Mouse (Mus musculus) embryonic stem cell, embryonic (primary cell): Measurements from ENCODE around the gene Ppp1r13l.

Experiments used
- CTCF ChIA-PET, 4 experiments: fragments of 300-600 bp in 2 of 4; fragments of 350-600 bp in 2 of 4; sonication (Branson Sonifier 250); formaldehyde crosslinking; loops; one replicate each; lab custom pipeline; 2022; ENCODE audit warnings: inconsistent platforms in 2 of 4; lab: Charles Lee
- POLR2A ChIA-PET, 4 experiments: fragments of 300-600 bp in 2 of 4; fragments of 350-600 bp in 2 of 4; sonication (Branson Sonifier 250); formaldehyde crosslinking; loops; one replicate each; lab custom pipeline; 2022; ENCODE audit warnings: antibody characterized with exemption in 4 of 4, inconsistent platforms in 1 of 4; lab: Charles Lee

Gene Ppp1r13l

DNA sequence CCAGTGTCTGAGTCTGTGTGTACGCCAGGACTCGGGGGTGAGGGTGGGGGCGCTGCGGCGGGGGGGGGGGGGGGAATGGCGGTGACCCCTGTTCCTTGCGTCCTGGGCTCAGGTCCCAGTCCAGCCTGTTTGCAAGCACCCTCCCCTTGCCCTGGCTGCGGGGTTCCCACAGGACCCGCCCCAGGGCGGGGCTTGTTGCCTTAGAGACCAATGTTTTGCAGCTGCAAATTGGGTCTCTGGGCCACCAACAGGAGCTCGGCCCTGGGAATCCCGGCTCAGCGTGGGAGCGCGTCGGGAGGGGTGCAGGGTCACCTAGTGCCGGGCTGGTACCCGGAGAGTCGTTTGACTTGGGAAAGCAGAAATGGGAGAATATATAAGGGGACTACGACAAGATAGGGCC is 33.2 kb upstream of the Ppp1r13l start:
- ChIA-PET CTCF (interaction anchor here (0.6 to 4.0 kb wide), 20 partner anchors 16 to 253 kb away, joined by 3 to 25 read pairs (median 4); partner anchors contain the start of genes Cd3eap (in 1 of the 4), Ercc1 (in 1 of the 4), Fosb (in 1 of the 4) and Ppp1r13l (in 1 of the 4)), POLR2A (interaction anchor here (0.6 to 2.9 kb wide), 27 partner anchors 11 to 253 kb away, joined by 3 to 29 read pairs (median 4); partner anchors contain the start of genes Fosb (in 3 of the 4), Ercc1 (in 2 of the 4), Cd3eap (in 1 of the 4) and Ppp1r13l (in 1 of the 4))

DNA sequence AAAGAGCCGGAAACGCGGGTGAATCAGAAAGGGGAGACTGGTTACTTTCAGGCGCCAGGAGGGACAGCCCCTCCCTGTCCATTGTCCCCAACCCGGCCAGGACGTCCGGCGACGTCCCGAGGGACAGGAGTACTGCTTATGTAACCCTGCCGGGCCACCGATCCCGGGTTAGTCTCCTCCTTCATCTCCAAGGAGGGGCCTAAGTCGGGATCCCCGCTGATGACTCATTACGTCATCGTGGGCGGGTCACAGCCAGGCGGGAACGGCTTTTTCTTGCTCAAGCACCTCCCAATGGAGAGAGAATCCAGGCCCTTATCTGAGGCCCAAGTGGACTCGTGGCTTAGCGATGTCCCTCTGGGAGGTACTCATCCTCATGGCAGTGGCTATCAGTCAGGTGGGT is 32.4 kb upstream of the Ppp1r13l start:
- POLR2A ChIA-PET: interaction anchor here (0.6 to 2.9 kb wide), 19 partner anchors 12 to 246 kb away, joined by 3 to 29 read pairs (median 4); partner anchors contain the start of genes Fosb (in 3 of the 4) and Ercc1 (in 2 of the 4)
- CTCF ChIA-PET: interaction anchor here (0.6 to 4.0 kb wide), 19 partner anchors 15 to 228 kb away, joined by 3 to 25 read pairs (median 5); partner anchors contain the start of genes Cd3eap (in 1 of the 4), Ercc1 (in 1 of the 4), Fosb (in 1 of the 4) and Ppp1r13l (in 1 of the 4)

DNA sequence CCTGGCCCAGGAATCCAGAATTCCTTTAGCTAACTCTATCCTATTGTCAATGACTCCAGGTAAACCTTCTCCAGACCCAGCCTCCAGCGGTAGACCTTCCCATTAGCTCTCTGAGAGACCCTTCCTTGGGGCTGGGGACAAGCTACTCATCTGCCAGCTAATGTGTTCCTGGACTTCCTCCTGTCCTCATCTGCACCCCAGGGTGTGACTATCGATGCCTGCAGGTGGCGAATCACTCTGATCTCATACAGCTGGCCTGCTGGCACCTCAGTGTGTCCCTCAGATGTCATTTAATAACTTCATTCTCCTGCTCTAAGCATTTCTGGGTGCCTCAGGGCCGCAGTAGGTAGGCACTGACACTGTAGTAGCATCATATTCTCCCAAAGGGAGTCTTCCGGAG is 31.8 kb upstream of the Ppp1r13l start:
- POLR2A ChIA-PET: interaction anchor here (0.7 to 2.9 kb wide), 10 partner anchors 17 to 163 kb away, joined by 3 to 29 read pairs (median 5); partner anchors contain the start of genes Fosb (in 2 of the 4) and Ercc1 (in 1 of the 4)
- CTCF ChIA-PET: interaction anchor here (0.6 to 4.0 kb wide), 10 partner anchors 15 to 172 kb away, joined by 3 to 25 read pairs (median 5); partner anchors contain the start of genes Ercc1 (in 1 of the 4) and Fosb (in 1 of the 4)

DNA sequence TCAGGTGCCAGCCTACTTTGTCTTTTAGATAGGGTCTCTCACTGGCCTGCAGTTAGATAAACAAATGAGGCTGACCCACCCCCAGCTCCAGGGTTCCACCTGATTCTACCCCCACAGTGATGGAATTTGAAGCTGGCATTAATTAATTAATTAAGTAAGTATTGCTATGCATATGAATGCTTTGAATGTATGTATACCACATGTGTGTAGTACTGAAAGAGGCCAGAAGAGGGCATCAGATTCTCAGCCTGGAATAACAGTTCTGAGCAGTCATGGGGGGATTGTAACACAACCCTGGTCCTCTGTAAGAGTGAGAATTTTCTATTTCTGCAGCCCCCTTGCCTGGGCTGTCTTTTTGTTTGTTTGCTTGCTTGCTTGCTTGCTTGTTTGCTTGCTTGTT is 31.1 kb upstream of the Ppp1r13l start:
- ChIA-PET CTCF (interaction anchor here in 2 of 4 experiments (0.7 to 4.0 kb wide), 4 partner anchors 16 to 149 kb away, joined by 5 to 25 read pairs (median 12); partner anchors contain the start of genes Ercc1 (in 1 of the 2) and Fosb (in 1 of the 2)), POLR2A (interaction anchor here in 2 of 4 experiments (0.7 to 2.9 kb wide), 4 partner anchors 17 to 126 kb away, joined by 3 to 10 read pairs (median 4); partner anchors contain the start of gene Ercc1 (in 1 of the 2))

DNA sequence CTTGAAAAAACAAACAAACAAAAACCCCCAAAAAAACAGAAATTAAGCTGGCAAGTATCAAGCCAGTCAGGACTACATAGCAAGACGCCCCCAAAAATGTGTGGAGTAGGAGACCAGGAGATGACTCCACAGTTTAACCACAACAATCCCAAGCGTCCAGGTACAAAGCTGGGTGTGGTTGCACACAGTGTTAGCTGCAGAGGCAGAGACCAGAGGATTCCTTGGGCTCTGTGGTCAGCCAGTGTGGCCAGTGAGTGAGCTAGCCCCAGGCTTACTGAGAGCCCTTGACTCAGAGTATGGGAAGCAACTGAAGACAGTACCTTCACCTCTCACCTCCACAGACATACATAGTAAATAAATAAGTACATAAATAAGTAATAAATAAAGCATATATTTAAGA is 27.6 kb upstream of the Ppp1r13l start:
- CTCF ChIA-PET: interaction anchor here (0.6 to 1.2 kb wide), 8 partner anchors 10 to 32 kb away, joined by 3 to 5 read pairs (median 3); no protein-coding TSS in a partner anchor
- POLR2A ChIA-PET: interaction anchor here in 3 of 4 experiments (0.6 to 2.9 kb wide), 11 partner anchors 9 to 213 kb away, joined by 3 to 15 read pairs (median 3); partner anchors contain the start of gene Fosb (in 1 of the 3)

DNA sequence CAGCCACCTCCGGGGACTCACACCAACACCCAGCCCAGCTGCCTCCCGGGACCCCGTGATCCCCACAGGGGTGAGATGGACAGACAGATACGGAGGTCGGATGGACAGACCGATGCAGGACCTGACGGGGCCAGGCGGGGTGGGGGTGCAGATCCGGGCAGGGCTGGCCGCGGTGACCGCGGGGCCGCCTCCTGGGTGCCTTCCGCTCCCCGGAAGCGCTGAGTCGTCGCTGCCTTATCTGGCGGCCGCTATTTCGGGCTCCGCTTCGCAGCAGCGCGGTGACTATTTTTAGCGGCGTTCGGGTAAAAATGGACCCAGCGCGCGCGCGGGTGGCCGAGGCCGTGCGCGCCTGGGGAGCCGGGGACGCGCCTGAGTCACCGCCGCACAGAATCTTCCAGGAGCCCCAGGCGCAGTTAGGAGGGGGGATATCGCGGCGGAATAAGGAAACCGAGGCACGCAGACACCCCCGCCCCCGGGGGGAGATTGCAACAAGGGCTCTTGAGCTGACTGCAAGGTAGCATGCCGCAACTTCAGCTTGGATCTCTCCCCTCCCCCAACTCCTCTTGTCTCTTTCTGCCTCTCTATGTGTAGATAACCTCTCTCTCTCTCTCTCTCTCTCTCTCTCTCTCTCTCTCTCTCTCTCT is 26.7 kb upstream of the Ppp1r13l start:
- ChIA-PET CTCF (interaction anchor here in 1 of 4 experiments (0.6 to 0.9 kb wide), 5 partner anchors 9 to 385 kb away, joined by 3 to 5 read pairs (median 3); no protein-coding TSS in a partner anchor), POLR2A (interaction anchor here in 3 of 4 experiments (0.6 to 2.9 kb wide), 7 partner anchors 9 to 429 kb away, joined by 3 to 15 read pairs (median 4); partner anchors contain the start of gene Fosb (in 1 of the 3))

DNA sequence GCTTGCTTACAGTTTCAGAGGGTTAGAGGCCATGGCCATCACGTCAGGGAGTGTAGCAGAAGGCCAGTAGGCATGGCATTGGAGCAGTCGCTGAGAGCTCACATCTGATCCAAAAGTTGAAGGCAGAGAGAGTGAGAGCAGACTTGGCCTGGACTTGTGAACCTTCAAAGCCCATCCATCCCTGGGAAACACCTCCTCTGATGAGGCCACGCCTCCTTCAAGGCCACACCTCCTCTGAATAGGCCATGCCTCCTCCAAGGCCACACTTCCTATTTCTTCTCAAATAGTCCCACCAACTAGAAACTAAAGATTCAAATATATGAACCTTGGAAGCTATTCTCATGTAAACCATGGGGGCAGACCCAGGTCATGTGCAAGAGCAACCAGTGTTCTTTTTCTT is 24.0 kb upstream of the Ppp1r13l start:
- ChIA-PET CTCF (interaction anchor here in 2 of 4 experiments (0.6 to 1.3 kb wide), 3 partner anchors 9 to 198 kb away, joined by 3 read pairs; partner anchors contain the start of gene Ercc1 (in 1 of the 2)), POLR2A (interaction anchor here in 1 of 4 experiments (2.3 kb wide), 1 partner anchor 32 kb away, joined by 4 read pairs; no protein-coding TSS in a partner anchor)

DNA sequence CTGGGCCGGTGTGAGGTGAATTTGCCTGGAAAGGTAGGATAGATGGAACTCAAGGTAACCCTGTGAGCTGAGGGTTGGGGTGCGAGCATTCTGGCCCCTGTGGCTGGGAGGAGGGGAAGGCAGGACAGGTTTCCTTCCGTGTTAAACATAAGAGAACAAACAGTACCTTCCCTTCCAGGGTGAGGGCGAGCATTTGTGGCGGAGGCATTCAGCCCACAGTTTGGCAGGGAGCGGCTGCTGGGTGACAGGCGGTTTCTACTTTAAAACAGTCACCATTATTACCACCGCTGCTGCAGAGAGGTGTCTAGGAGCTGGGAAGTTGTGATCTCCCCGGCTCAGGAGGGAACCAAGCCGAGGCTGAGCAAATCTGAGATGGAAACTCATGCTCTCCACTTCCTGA is 22.4 kb upstream of the Ppp1r13l start:
- CTCF ChIA-PET: interaction anchor here in 2 of 4 experiments (0.5 to 1.1 kb wide), 2 partner anchors 36 to 46 kb away, joined by 3 to 4 read pairs; no protein-coding TSS in a partner anchor

DNA sequence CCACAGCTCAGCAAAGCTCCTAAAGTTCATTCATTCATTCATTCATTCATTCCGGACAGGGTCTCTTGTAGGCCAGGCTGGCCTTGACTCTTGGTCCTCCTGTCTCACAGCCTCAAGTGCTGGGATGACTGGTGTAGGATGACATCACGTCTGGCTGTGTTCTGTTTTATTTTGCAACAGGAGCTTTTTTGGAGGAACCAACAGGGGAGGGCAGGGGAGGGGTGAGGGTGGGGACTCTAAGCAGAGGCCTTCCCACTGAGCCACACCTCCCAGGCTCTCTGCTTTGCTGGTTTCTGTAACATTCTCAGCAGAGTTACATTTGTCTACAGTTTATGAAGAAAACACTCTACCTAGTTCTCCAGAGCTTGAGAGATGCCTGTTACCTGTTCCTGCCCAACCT is 21.5 kb upstream of the Ppp1r13l start:
- ChIA-PET POLR2A (interaction anchor here in 2 of 4 experiments (0.6 to 1.7 kb wide), 4 partner anchors 22 to 260 kb away, joined by 3 to 4 read pairs (median 3); partner anchors contain the start of genes Cd3eap (in 1 of the 2) and Ppp1r13l (in 1 of the 2)), CTCF (interaction anchor here in 3 of 4 experiments (0.6 to 1.1 kb wide), 3 partner anchors 29 to 177 kb away, joined by 3 to 4 read pairs (median 3); no protein-coding TSS in a partner anchor)

More for the DNA sequence above, 22.4 kb upstream of the Ppp1r13l start:
- POLR2A ChIA-PET: interaction anchor here in 2 of 4 experiments (0.6 to 2.3 kb wide), 3 partner anchors 25 to 34 kb away, joined by 3 to 4 read pairs (median 4); no protein-coding TSS in a partner anchor

DNA sequence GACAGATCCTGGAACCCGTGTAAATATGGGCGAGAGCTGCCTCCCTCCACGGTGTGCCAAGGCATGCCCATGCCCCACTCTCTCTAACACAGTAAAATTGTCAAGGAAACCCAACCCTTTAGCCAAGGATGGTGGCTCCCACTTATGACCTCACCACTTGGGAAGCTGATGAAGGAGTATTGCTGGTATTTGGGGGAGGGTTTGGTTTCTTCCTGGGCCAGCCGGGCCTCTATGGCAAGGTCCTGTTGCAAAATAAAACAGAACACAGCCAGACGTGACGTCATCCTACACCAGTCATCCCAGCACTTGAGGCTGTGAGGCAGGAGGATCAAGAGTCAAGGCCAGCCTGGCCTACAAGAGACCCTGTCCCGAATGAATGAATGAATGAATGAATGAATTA is 21.0 kb upstream of the Ppp1r13l start:
- ChIA-PET CTCF (interaction anchor here in 1 of 4 experiments (0.6 kb wide), 1 partner anchor 176 kb away, joined by 3 read pairs; no protein-coding TSS in a partner anchor), POLR2A (interaction anchor here in 2 of 4 experiments (0.6 to 1.7 kb wide), 4 partner anchors 21 to 261 kb away, joined by 3 to 4 read pairs (median 3); partner anchors contain the start of genes Cd3eap (in 1 of the 2) and Ppp1r13l (in 1 of the 2))

DNA sequence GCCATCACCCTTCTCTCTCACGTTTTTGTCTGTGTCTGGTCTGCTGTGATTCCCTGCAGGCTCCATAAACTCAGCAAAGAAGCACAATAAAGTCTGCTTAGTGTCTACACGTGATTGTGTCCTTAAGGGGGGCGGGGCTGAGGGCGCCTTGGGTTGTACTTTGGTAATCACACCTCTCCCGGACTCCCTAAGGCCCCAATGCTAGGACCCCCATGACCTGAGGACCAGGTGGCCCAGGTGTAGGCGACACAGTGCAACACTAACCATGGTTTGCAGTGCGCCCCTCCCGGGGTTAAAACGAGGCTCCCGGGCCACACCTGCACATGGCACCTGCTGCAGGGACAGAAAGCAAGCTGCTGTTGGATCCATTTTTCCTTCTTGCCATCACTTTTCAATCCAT is 18.3 kb upstream of the Ppp1r13l start:
- ChIA-PET POLR2A (interaction anchor here in 3 of 4 experiments (0.5 to 1.4 kb wide), 7 partner anchors 8 to 348 kb away, joined by 3 to 4 read pairs (median 3); partner anchors contain the start of genes Cd3eap (in 1 of the 3), Fosb (in 1 of the 3) and Ppp1r13l (in 1 of the 3)), CTCF (interaction anchor here in 2 of 4 experiments (0.9 to 3.0 kb wide), 4 partner anchors 8 to 102 kb away, joined by 4 to 43 read pairs (median 4); no protein-coding TSS in a partner anchor)

DNA sequence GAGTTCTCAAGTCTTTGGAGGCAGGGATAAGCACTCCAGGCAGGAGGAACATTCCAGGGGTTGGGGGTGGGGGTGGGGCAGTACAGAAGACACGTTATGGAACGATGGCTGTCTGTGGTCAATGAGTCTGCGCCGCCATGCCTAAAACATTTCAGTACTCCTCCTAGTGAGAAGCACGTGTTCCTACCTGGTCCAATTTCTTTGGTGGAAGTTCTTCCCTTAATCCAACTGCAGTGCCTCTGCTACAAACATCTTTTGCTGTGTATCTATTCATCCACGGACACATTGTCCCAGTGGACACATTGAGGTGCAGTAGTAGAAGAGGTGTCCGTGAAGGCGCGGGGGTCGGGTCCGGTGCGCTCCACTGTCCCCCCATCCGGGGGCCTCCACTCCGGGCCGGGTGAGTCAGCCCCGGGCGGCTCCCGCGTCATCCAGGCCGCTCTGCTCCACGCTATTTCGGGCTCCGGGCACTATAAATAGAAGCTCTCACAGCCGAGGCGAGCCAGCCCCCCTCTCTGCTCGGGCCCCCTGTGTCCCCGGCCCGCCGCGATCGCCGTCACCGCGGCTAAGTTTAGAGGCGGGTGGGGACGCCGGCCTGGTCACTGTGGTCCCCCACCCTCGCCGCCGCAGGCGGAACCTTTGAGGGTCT is 17.7 kb upstream of the Ppp1r13l start:
- POLR2A ChIA-PET: interaction anchor here in 3 of 4 experiments (0.5 to 3.4 kb wide), 16 partner anchors 9 to 347 kb away, joined by 3 to 10 read pairs (median 3); partner anchors contain the start of genes Cd3eap (in 2 of the 3), Ppp1r13l (in 2 of the 3) and Fosb (in 1 of the 3)
- CTCF ChIA-PET: interaction anchor here (0.5 to 3.0 kb wide), 27 partner anchors 9 to 163 kb away, joined by 3 to 43 read pairs (median 4); no protein-coding TSS in a partner anchor

DNA sequence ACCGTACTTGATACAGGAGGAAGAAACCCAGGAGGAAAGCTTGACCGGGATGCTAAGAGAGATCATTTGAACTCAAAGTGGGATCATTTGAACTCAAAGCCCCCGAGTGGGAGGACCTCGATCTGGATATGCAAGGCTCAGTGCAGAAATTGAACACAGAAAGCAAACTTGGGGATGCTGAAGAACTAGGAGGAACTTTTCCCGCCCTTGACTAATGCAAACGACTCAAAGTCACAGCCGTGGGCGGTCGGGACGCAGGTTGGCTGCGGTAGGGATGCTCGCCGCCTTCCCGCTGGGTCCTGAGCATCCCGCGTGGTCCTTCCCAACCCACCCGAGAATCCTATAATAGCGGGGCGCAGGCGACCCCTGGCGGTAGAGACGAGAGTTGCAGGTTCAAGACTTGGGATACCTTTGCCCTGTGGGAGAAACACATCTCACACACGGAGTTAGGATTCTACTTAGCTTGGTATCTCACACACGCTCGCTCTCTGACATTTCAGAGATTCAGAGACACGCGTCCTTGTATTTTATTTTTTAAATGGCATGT is 17.0 kb upstream of the Ppp1r13l start:
- POLR2A ChIA-PET: interaction anchor here in 3 of 4 experiments (0.7 to 3.4 kb wide), 15 partner anchors 11 to 133 kb away, joined by 3 to 10 read pairs (median 3); partner anchors contain the start of genes Cd3eap (in 2 of the 3) and Ppp1r13l (in 2 of the 3)
- CTCF ChIA-PET: interaction anchor here (0.6 to 3.0 kb wide), 38 partner anchors 11 to 286 kb away, joined by 3 to 43 read pairs (median 4); no protein-coding TSS in a partner anchor

DNA sequence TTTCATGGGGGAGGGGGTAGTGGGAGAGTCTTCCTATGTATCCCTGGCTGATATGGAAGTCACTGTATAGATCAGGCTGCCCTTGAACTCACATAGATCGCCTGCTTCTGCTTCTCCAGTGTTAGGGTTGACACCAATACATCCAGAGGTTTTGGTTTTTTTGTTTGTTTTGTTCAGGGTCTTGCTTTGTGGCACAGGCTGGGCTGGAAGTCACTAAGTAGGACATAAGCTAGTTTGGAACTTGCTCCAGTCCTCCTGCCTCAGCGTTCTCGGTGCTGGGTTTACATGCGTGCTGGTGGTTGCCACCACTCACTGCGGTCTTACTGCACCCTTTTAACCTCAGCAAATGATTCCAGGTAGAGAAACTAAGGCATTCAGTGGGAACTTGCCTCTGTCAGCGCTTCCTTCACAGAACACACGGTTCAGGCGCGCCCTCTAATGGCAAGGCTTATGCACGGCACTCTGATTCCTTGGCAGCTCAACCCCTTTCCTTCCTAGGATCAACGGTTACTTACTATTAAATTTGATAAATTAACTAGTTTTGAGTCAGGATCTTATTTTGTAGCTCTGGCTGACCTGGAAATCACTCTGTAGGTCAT is 16.2 kb upstream of the Ppp1r13l start:
- ChIA-PET CTCF (interaction anchor here (0.6 to 3.0 kb wide), 54 partner anchors 11 to 470 kb away, joined by 3 to 43 read pairs (median 4); partner anchors contain the start of genes Cblc (in 1 of the 4) and Fosb (in 1 of the 4)), POLR2A (interaction anchor here in 3 of 4 experiments (0.6 to 3.4 kb wide), 18 partner anchors 16 to 426 kb away, joined by 3 to 11 read pairs (median 4); partner anchors contain the start of genes Cd3eap (in 2 of the 3), Ppp1r13l (in 2 of the 3) and Fosb (in 1 of the 3))

DNA sequence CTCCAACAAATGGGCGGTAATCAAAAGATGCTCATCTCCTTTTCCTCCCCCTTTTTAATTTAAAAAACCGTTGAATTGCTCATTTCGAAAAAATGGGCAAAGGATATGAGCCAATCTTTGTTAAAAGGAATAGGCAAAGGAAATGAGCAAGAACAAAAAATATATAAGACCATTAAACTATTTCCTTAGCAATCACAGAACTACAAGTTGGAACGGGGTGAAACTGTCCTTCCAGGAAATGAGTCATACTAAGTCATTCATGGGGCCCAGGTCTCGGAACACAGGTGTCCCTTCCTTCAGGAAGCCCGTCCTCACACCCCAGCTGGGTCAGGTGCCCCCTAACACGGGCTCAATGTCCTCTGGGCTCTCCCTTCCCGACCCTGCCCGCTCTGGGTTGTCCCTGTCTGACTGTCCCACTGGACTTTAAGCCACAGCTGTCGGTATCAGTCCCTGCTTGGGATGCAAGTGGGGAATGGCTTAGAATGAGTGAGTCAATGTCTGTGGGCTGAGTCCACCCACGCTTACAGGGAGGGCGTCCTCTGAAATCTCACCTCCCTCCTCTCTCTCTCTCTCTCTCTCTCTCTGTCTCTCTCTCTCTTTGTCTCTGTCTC is 15.2 kb upstream of the Ppp1r13l start, which contains the start of gene Ercc1:
TSS of gene Ercc1 (plus strand) at position 542 of the 611 bp plus-strand sequence.
- POLR2A ChIA-PET: interaction anchor here (0.6 to 3.4 kb wide), 28 partner anchors 10 to 351 kb away, joined by 3 to 23 read pairs (median 6); partner anchors contain the start of genes Cd3eap (in 3 of the 4), Ppp1r13l (in 3 of the 4), Fosb (in 2 of the 4) and Ppm1n (in 1 of the 4)

More for the DNA sequence above, 15.2 kb upstream of the Ppp1r13l start, which contains the start of gene Ercc1:
- CTCF ChIA-PET: interaction anchor here (0.6 to 2.4 kb wide), 26 partner anchors 8 to 259 kb away, joined by 3 to 18 read pairs (median 3); partner anchors contain the start of genes Eml2 (in 1 of the 4) and Fosb (in 1 of the 4)
